Mouse (Mus musculus): ENCODE data around the gene Gm21760.
"Not testable (repeated sequence)": the region's sequence is repeated elsewhere in the genome, so short reads cannot be mapped to it uniquely, and the experiment has no call there.

The Gm21760 gene

DNA sequence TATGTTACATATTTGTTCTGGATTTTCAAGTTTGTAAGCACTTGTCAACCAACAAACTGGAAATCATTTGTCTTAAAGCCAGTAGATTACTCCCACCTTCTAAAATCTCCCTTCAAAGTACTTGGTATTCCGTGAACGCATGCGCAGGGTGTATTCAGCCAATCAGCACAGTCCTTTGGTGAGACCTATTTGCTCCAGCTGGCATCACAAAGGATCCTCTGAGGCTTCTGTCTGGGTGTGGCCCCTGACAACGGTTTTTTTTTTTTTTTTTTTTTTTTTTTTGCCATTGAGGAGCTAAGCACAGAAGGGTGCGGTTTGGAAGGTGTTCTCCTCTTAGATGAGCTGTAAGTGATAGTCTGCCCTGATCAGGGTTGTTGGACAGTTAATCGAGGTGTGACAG, at the start of gene Gm21760:
Gene Gm21760, plus strand, starts transcription at position 301 of the 400 bp plus-strand sequence.
- DNase-seq = not testable (repeated sequence)

Data from cerebellum, postnatal 14 days (tissue).